Mouse (Mus musculus): ENCODE data around the gene Trmt1. TPM values are rescaled to one million over a fixed set of nuclear protein-coding genes. Genes with fewer than 3 reads are reported as not detected.
A peak's percentile ranks its signal among the peaks of the same experiment; 100 is the strongest.

Trmt1 gene
- total and polyA plus RNA-seq, 3 experiments: 77.0 to 160 (median 157) TPM

DNA sequence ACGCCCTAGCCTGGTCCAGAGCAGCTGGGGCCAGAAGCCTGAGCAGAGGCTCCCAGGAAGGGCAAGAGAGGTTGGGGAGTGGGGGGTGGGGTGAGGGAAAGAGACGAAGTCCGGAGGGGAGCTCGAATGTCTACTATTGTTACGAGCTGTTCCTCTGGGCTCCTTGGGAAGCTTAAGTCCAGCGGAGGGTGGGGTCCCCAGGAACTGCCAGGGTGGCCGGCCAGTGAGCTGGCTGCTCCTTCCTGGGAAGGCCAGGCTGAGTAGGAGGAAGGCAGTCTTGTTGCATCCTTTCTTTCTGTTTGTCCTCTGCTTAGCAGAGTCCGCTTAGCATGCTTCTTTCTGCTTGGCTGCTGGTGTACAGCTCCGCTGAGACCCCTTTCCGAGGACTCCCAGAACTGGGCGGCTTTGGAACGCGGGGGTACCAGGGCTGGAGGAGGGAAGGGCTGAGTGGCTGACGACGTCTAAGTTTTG lies 22.0 kb downstream of the Trmt1 start:
- Histone ChIP-seq H3K9me3 (replicated peaks; ENCODE audit: low read length) (peaks cover 2% of the 10 kb centered on the region), H3K4me1 (ENCODE audit: control insufficient read depth in 1 of 2, insufficient read depth in 2 of 2) (peaks cover 11 to 65% of the 10 kb centered on the region in 2 experiments), H3K36me3 (replicated peaks in 1 of 2; ENCODE audit: control insufficient read depth in 1 of 2, insufficient read depth in 1 of 2, low read length in 1 of 2) (peaks cover 4 to 25% of the 10 kb centered on the region in 2 experiments), H3K9ac (ENCODE audit: insufficient read depth, low read depth) (peak overlapping the region; percentile 22; the same call in 1 of the 2 replicates), H3K4me3 (replicated peaks in 1 of 3; ENCODE audit: low read depth in 2 of 3, low read length in 2 of 3, poor library complexity in 1 of 3) (peak overlapping the region; percentile 52 to 68 (median 62)), H3K27me3 (replicated peaks) (peaks cover 14% of the 10 kb centered on the region), H3K27ac (ENCODE audit: insufficient read depth, low read depth) (no peak overlapping the region), H3K79me2 (replicated peaks; ENCODE audit: control insufficient read depth, extremely low read depth, insufficient read depth, poor library complexity, severe bottlenecking) (peaks cover 8% of the 10 kb centered on the region), H3K4me2 (ENCODE audit: insufficient read depth, low read depth, poor library complexity, severe bottlenecking) (peak overlapping the region; percentile 71)
- DNase-seq (ENCODE audit: extremely low read depth): no peak
- no peak for TF ChIP-seq RAD21 (IDR thresholded peaks at IDR 0.05; ENCODE audit: low read depth, low read length)
- TF ChIP-seq CHD2 (IDR thresholded peaks at IDR 0.05; ENCODE audit: low read length): no peak
- TF ChIP-seq USF2 (conservative IDR thresholded peaks at IDR 0.05; ENCODE audit: low read depth, low read length): no peak
- no peak for TF ChIP-seq BHLHE40 (IDR thresholded peaks at IDR 0.05; ENCODE audit: low read depth, low read length)
- TF ChIP-seq TCF12 (IDR thresholded peaks at IDR 0.05; ENCODE audit: low read depth, low read length): no peak
- TF ChIP-seq MYC (IDR thresholded peaks at IDR 0.05; ENCODE audit: low read depth, low read length): no peak
- TF ChIP-seq EP300 (IDR thresholded peaks at IDR 0.05; ENCODE audit: low read length): no peak
- no peak for TF ChIP-seq TBP (conservative IDR thresholded peaks at IDR 0.05; ENCODE audit: low read depth, low read length)
- TF ChIP-seq ELF1 (IDR thresholded peaks at IDR 0.05; ENCODE audit: low read depth, low read length): no peak
- no peak for TF ChIP-seq MAX (IDR thresholded peaks at IDR 0.05; ENCODE audit: low read length)
- no peak for TF ChIP-seq ZC3H11A (IDR thresholded peaks at IDR 0.05; ENCODE audit: low read depth, low read length)
- TF ChIP-seq ZKSCAN1 (IDR thresholded peaks at IDR 0.05; ENCODE audit: borderline replicate concordance, low read depth, low read length): no peak
- TF ChIP-seq GABPA (IDR thresholded peaks at IDR 0.05; ENCODE audit: insufficient replicate concordance, low read depth, low read length): no peak
- no peak for TF ChIP-seq JUND (conservative IDR thresholded peaks at IDR 0.05; ENCODE audit: low read depth, low read length)
- TF ChIP-seq POLR2AphosphoS2 (IDR thresholded peaks at IDR 0.05; ENCODE audit: low read depth, low read length): no peak
- no peak for TF ChIP-seq E2F4 (IDR thresholded peaks at IDR 0.05; ENCODE audit: insufficient replicate concordance, low read depth, low read length)
- no peak for TF ChIP-seq USF1 (IDR thresholded peaks at IDR 0.05; ENCODE audit: low read depth, low read length)
- TF ChIP-seq CHD1 (IDR thresholded peaks at IDR 0.05; ENCODE audit: low read depth, low read length): no peak
- TF ChIP-seq MAZ (IDR thresholded peaks at IDR 0.05; ENCODE audit: low read depth, low read length): no peak
- TF ChIP-seq ETS1 (conservative IDR thresholded peaks at IDR 0.05; ENCODE audit: low read depth, low read length): no peak
- in situ Hi-C loops (cut with MboI; ENCODE audit: low pct_ligation_motif_present, low pct_unique_long_range_greater_than_20kb, low sequenced_read_pairs) (no loop called here), dilution Hi-C loops (cut with MboI; ENCODE audit: extremely low pct_ligation_motif_present, extremely low pct_unique_long_range_greater_than_20kb, low sequenced_read_pairs) (no loop called here)
